Mouse (Mus musculus) erythroblast, embryonic 14.5 days (primary cell): ENCODE measurements around the gene Ltbp1.

Source experiments
- GATA1 ChIP-seq: IDR thresholded peaks from 2 replicates; pipeline ENCODE4 v1.6.1; 2012; ENCODE audit warnings: low read length, inconsistent platforms, mixed read lengths
- TAL1 ChIP-seq: IDR thresholded peaks from 3 replicates; pipeline ENCODE4 v1.6.1; 2012; ENCODE audit warnings: low read length, inconsistent platforms, mixed read lengths

DNA sequence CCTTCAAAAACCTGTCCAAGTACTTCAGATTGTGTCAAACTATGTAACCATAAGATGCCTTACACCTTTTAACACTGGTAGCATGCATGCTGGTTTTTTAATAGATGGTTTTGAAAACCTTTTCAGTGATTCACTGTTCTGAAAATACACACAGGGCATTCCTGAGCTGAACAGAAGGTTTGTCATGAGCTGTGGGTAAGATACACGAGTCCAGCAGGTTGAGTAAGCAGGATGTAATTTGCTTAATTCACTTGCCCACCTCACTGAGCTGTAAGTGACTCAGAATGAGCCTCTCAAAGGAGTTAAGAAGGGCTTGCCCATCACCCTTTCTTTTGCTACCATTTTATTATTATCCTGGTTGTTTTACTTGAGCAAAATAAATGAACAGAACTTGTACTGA is 250.6 kb downstream of the Ltbp1 start:
- no peak for TF ChIP-seq TAL1
- TF ChIP-seq GATA1 = no peak
